ENCODE assay signal across 22 mouse cellular contexts in genomic region chr9:108244540-108244939, GRCm38 (mm10).
"Had no signal": no experiment of that assay in that cellular context is flagged by ENCODE, and none has a peak within 500 bp of the region (broad histone marks: within the 10 kb centered on the region; RNA-seq: fewer than 3 reads in every experiment).

No protein-coding gene starts in this region.

- H3K4me1 ChIP-seq: limb, embryonic 15.5 days; liver, embryonic 12.5 days had no signal

- H3K4me2 ChIP-seq: heart, embryonic 12.5 days; hindbrain, embryonic 12.5 days; hindbrain, embryonic 14.5 days; intestine, embryonic 15.5 days; limb, embryonic 13.5 days; limb, embryonic 15.5 days; liver, embryonic 12.5 days had no signal

- H3K27me3 ChIP-seq: heart, embryonic 12.5 days; hindbrain, embryonic 12.5 days; intestine, embryonic 15.5 days; limb, embryonic 13.5 days; limb, embryonic 15.5 days; liver, embryonic 12.5 days had no signal

- DNase-seq: heart, adult 18-20 months; heart, postnatal 10 days; heart, postnatal 4 days; kidney, adult 18-20 months; kidney, adult 8-10 months; kidney, postnatal 10 days; layer of hippocampus, adult 9-11 months; layer of hippocampus, postnatal 36 days; left cerebral cortex, postnatal 4 days had no signal

- H3K4me3 ChIP-seq: heart, embryonic 10.5 days; heart, embryonic 12.5 days; hindbrain, embryonic 10.5 days; hindbrain, embryonic 12.5 days; intestine, embryonic 15.5 days; limb, embryonic 13.5 days; limb, embryonic 15.5 days; liver, embryonic 12.5 days had no signal

- H3K27ac ChIP-seq: heart, embryonic 10.5 days; hindbrain, embryonic 10.5 days; hindbrain, embryonic 12.5 days; hindbrain, embryonic 14.5 days; intestine, embryonic 15.5 days; limb, embryonic 13.5 days; limb, embryonic 15.5 days; liver, embryonic 12.5 days; liver, embryonic 14.5 days had no signal

- ATAC-seq: hindbrain, embryonic 16.5 days; inflammation-experienced regulatory T-cells, adult 6 months; intestine, embryonic 15.5 days; intestine, postnatal 0 days; liver, embryonic 12.5 days had no signal

- H3K9me3 ChIP-seq: heart, embryonic 10.5 days; heart, embryonic 12.5 days; hindbrain, embryonic 10.5 days; hindbrain, embryonic 12.5 days; intestine, embryonic 15.5 days; limb, embryonic 13.5 days; limb, embryonic 15.5 days; liver, embryonic 12.5 days had no signal

- H3K36me3 ChIP-seq: intestine, embryonic 15.5 days had no signal

- H3K9ac ChIP-seq: heart, embryonic 12.5 days; hindbrain, embryonic 12.5 days; hindbrain, embryonic 14.5 days; intestine, embryonic 15.5 days; limb, embryonic 13.5 days; limb, embryonic 15.5 days; liver, embryonic 12.5 days; liver, embryonic 14.5 days had no signal
